Mouse (Mus musculus) CH12.LX (cell line): ENCODE measurements around the gene Spag7.

ENCODE experiments used
- CTCF ChIP-seq, 2 experiments: IDR thresholded peaks in 1 of 2; conservative IDR thresholded peaks in 1 of 2; 2 replicates each; pipeline ENCODE4 v1.5.1; 2011 to 2012; ENCODE audit warnings: low read depth in 2 of 2, low read length in 2 of 2, improper control_type of control experiment in 1 of 2, inconsistent platforms in 1 of 2, mild to moderate bottlenecking in 1 of 2, moderate library complexity in 1 of 2
- EP300 ChIP-seq: IDR thresholded peaks from 2 replicates; pipeline ENCODE4 v1.6.1; 2011; ENCODE audit warnings: low read length, improper control_type of control experiment
- MAFK ChIP-seq: IDR thresholded peaks from 2 replicates; pipeline ENCODE4 v1.6.1; 2011; ENCODE audit warnings: low read length, improper control_type of control experiment; ENCODE audit not compliant: insufficient replicate concordance
- MEF2A ChIP-seq: IDR thresholded peaks from 2 replicates; pipeline ENCODE4 v1.6.1; 2014; ENCODE audit warnings: low read depth, mild to moderate bottlenecking, inconsistent platforms, low read length, improper control_type of control experiment, borderline replicate concordance
- POLR2A ChIP-seq: IDR thresholded peaks from 2 replicates; pipeline ENCODE4 v1.6.1; 2011; ENCODE audit warnings: low read depth, mild to moderate bottlenecking, improper control_type of control experiment, low read length
- POLR2AphosphoS2 ChIP-seq: IDR thresholded peaks from 2 replicates; pipeline ENCODE4 v1.6.1; 2011; ENCODE audit warnings: low read depth, low read length, improper control_type of control experiment
- RCOR1 ChIP-seq: conservative IDR thresholded peaks from 2 replicates; pipeline ENCODE4 v1.6.1; 2012; ENCODE audit warnings: low read depth, mild to moderate bottlenecking, inconsistent platforms, low read length, improper control_type of control experiment
- TCF12 ChIP-seq: IDR thresholded peaks from 2 replicates; pipeline ENCODE4 v1.6.1; 2014; ENCODE audit warnings: low read depth, mild to moderate bottlenecking, inconsistent platforms, low read length, improper control_type of control experiment
- USF1 ChIP-seq: IDR thresholded peaks from 2 replicates; pipeline ENCODE4 v1.6.1; 2014; ENCODE audit warnings: low read depth, mild to moderate bottlenecking, inconsistent platforms, low read length, improper control_type of control experiment

DNA sequence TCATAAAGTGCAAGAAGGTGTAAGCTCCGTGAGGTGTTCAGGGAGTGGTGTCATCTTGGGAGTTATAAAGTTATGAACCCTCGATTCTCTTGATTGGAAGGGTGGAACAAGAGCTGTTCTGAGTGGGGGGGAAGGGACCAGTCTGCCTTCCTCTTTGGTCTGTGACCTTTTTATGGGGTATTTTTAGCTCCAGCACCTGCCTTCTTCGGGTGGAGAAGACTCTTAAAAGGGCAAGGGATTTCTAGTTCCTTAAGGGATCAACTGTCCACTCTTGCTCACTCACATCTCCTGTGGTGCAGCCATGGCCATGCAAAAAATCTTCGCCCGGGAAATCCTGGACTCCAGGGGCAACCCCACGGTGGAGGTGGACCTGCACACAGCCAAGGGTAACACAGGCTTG lies 11.6 kb downstream of the Spag7 start:
- TF ChIP-seq TCF12 (no peak), MEF2A (no peak), CTCF (conservative IDR thresholded peaks at IDR 0.05 in 1 of 2, IDR thresholded peaks at IDR 0.05 in 1 of 2; ENCODE audit: low read depth in 2 of 2, low read length in 2 of 2) (no peak), EP300 (no peak), POLR2A (no peak), POLR2AphosphoS2 (no peak), USF1 (no peak), MAFK (no peak), RCOR1 (no peak)
